Mouse (Mus musculus) Muller cell, postnatal 12 days (primary cell): ENCODE results near the gene Scamp2.

Experiments used
- DNase-seq: peaks from one replicate; pipeline ENCODE4 v3.0.0-alpha.2; 2015; ENCODE audit errors: inconsistent ontology term

The Scamp2 gene

DNA sequence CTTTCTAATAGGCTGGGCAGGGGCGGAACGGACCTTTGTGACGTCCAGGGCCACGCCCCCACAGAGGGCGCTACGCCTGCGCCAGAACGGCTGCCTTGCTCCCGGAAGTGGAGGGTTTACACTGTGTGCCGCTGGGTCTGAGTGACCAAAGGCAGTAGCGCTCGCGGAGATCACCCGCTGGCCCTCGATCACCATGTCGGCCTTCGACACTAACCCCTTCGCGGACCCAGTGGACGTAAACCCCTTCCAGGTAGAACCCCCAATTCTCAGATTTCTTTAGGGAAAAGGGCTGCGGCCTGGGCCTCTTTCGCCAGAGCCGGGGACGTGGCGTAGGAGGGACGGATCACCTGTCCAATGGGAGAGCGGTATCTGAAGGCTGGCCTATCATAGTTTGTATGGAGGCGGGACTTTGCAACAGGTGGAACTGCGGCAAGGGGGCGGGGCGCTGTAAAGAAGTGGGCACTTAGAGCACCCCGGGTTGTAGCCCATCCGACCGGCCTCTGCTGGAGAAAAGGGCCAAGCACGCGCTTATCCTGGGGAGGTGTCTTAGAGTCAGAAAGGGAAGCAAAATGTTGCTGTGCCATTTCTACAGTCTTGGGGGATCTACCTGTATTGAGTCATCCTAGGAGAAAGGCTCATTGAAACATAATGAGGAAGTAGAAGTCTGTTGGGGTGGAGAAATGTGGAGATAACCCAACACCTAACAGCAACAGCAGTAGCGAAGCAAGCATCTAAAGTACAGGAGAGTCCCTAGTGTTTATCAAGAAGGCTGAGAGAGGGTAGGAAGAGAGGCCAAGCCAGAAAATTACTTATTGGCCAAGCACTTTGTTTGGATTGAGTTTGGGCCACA lies at the start of gene Scamp2:
Gene Scamp2 (plus strand): TSS at position 83 of the 850 bp plus-strand sequence.
- DNase-seq = peak; percentile 97

GRCm38 (mm10) chr9:57517113-57517512 lies 43.6 kb upstream of the Scamp2 start:
- DNase-seq = peak; percentile 31

DNA sequence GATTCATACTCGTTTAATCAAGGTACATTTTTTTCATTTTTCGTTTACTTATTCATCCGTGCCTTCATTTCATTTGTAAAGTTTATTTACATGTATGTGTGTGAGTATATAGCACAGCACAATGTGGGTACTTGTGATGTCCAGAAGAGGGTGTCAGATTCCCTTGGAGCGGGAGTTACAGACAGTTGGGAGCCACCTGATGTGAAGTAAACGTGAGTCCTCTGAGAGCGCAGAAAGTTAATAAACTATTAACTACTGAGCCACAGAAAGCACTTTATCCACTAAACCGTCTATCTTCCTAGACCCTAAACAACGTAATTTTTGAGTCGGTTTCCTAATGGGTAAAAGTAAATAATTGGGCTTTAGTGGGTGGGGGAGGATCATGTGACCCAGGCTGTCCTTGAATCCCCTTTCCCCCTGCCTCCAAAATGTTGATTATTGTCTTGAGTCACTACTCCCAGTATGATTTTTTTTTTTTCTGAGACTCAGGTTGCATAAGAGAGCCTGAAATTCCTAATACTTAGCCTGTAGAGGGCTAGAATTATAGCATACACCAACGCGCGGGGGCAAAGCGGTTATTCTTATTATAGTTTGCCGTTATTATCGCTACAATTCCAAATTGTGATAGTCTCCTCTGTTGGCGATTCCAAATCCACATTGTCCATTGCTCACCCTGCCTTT lies 40.2 kb upstream of the Scamp2 start:
- no peak for DNase-seq

GRCm38 (mm10) chr9:57521056-57521911 lies 39.5 kb upstream of the Scamp2 start, which contains the start of gene Cox5a:
Cox5a (plus strand) TSS chr9:57521274.
- DNase-seq = peak; percentile 97

GRCm38 (mm10) chr9:57522114-57522860 lies 38.5 kb upstream of the Scamp2 start:
- DNase-seq = peak; percentile 23

GRCm38 (mm10) chr9:57522861-57523246 lies 37.9 kb upstream of the Scamp2 start:
- no peak for DNase-seq

DNA sequence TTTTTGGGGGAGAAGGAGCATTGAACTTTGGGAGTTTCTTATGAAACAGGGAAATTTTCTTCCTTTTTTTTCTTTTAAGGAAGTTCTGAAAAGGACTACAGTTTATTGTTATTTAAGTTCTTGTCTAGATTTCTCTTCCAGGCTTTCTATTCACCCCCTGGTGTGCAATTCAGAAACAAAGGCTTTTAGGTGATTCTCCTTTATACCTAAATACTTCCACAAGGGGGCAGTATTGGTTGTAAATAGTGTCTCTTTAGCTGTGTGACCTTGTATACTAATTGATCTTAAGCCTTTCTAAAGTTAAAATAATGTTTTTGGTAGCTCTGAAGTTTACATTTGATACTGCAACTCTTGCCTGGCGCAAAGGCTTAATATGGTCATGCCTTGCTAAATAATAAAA lies 37.0 kb upstream of the Scamp2 start:
- peak; percentile 34 for DNase-seq

- DNase-seq = no peak
These were observed 36.3 kb upstream of the Scamp2 start for GRCm38 (mm10) chr9:57524439-57524838.

- DNase-seq = no peak
These were observed 35.2 kb upstream of the Scamp2 start for GRCm38 (mm10) chr9:57525516-57525915.

- no peak for DNase-seq
These were observed 34.3 kb upstream of the Scamp2 start for GRCm38 (mm10) chr9:57526435-57526834.

DNA sequence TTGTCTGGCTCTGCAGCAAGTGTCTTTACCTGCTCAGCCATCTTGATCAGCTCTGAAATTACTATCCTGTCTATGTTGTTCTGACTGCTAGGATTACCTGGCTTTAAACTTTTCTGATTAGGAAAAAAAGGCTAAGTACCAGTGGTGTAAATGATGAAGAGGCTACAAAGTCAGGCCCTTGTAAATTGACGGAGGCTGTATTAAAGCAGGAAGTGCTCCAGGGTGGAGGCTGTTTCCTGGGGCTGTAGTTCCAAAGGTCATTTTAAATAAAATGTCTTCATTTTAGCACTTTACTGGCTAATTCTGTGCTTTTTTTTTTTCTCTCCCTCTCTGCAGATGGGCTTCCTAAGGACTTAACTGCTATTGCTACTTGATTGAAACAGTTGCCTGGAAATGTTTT lies 28.8 kb upstream of the Scamp2 start:
- no peak for DNase-seq

DNA sequence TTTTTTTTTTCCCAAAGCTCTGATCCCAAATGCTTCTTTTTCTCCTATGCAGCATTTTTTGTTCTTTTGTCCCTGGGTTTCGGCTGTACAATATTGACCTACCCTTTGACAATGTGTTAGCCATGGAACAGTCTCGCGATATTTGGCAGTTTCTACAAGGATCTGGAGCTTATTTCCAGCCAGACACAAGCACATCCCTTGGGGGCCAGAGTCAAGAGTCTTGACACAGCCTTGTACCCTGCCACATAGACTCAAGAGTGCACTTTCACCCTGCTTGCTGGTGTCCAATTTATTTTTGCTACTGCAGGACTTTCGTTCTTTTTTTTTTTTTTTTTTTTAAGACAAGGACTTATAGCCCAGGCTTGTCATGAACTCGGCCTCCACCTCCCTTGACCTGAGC lies 24.4 kb upstream of the Scamp2 start:
- no peak for DNase-seq

- DNase-seq = peak; percentile 91
These were observed 23.6 kb upstream of the Scamp2 start, which contains the start of gene Fam219b for GRCm38 (mm10) chr9:57537044-57537727. Fam219b (plus strand) TSS chr9:57537528.

DNA sequence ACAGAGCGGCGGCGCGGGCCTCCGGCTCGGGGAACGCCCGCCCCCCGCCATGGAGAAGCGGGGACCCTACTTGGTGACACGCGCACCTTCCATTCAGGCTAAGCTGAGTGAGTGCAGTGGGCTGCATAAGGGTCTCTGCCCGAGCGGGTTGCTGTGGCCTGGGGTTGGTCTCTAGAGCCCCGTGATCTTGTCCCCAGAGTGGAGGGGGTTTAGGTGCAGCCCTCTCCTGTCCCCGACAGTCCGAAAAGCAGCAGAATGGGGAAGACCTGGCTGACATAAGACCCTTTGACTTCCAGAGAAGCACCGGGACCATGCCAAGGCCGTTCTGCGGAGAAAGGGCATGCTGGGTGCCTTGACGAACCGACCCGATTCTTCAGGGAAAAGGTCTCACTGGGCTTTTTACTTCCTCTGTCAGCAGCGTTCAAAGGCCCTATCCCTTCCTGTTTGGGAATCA lies 23.0 kb upstream of the Scamp2 start:
- peak; percentile 20 for DNase-seq

- no peak for DNase-seq
These were observed 21.2 kb upstream of the Scamp2 start for GRCm38 (mm10) chr9:57539550-57539949.

DNA sequence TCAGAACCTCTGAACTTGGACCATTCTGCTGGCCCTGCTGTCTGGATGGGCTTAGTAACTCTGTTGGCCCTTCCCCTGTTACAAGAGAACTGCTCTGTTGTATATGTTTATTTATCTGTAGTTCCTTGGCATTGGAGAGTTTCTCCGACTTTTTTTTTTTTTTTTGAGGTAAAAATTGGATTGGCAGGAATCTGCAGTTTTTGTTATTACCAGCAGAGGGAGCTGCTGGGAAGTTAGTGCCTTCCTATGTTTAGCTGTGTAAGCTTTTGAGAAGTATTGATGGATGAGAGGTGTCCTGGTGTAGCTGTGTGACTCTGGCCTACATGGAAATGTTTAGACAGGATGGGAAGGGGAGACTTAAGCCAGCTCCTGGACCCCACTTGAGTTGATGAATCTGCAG lies 19.4 kb upstream of the Scamp2 start:
- DNase-seq = no peak

DNA sequence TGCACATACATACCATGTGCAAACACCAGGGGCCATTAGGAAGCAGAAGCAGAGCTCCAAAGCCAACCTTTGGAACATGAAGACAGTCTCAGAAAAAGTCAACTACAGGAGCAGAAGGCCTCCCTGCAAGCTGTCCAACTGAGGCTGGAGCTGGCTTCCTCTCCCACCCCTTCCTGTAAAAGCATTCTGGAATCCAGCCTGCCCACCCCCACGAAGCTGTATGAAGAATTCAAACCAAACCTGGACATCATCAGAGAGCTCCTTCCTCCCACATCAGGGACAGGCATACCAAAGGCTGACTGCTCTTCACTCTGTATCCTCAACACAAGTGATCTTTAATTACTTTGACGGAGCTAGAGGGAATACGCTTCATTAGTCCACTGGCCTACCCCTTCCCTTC lies 16.8 kb upstream of the Scamp2 start:
- DNase-seq = no peak

DNA sequence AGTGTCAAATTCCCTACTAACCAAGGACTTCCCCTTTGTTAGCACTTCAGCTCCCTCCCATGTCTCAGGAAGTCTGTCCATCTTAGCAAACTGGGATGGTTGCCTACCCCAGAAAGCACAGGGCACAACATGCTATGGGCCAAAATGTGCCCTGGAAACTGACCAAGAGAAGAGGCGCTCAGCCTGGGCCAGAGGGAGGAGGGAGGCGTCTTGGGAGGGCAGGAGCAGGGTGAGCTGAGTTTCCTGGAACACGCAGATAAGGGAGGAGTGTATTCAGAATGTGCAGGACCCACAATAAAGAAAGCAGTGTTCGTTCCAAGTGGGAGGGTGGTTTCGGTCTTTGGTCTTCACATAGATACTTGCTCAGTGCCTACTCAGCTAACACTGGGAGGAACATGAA lies 13.5 kb upstream of the Scamp2 start:
- peak; percentile 19 for DNase-seq

GRCm38 (mm10) chr9:57547869-57548268 lies 12.9 kb upstream of the Scamp2 start:
- DNase-seq = no peak

DNA sequence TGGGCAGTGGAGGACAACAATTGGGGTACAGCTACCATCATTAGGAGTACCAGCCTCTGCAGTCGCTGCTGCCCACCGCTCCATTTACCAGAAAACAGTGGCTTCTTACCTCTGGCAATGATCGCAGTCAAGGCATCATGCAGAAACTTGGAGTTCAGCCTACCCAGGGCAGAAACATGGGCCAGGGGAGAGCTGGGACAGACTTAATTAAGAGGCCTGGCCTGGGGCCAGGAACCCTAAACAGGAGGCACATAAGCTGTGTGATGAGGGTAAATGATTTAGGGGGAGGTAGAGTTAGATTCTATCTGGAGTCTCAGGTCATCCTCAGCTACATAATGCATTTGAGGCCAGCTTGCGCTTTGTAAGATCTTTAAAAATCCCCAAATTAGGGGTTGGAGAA lies 11.6 kb upstream of the Scamp2 start:
- no peak for DNase-seq
